Mouse (Mus musculus): ENCODE measurements around the gene Hoxa2. TPM values are rescaled to one million over a fixed set of nuclear protein-coding genes. Genes with fewer than 3 reads are reported as not detected.

Hoxa2 gene
- total RNA-seq, 4 experiments from 2014 or later, result 0.20 to 0.34 (median 0.22) TPM; not detected in 1

DNA sequence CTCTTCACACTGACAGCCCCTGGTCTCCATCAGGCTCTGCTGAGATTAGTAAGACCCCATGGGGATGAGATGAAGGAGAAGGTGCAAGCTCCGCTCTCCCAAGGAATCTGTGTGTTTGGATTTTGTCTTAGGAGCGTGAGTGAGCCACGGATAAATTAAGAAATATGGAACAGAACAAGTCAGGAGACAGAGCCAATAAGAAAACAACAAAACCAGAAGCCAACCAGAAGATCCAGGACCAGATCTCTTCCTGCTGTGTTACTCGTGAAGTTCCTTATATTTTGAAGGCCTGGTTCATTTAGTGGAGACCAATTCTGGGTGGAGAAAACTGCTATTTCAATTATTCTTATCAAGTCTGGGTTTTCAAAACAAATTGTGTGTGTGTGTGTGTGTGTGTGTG is 13.1 kb downstream of the Hoxa2 start:
- DNase-seq (ENCODE audit: low spot score), result no peak

DNA sequence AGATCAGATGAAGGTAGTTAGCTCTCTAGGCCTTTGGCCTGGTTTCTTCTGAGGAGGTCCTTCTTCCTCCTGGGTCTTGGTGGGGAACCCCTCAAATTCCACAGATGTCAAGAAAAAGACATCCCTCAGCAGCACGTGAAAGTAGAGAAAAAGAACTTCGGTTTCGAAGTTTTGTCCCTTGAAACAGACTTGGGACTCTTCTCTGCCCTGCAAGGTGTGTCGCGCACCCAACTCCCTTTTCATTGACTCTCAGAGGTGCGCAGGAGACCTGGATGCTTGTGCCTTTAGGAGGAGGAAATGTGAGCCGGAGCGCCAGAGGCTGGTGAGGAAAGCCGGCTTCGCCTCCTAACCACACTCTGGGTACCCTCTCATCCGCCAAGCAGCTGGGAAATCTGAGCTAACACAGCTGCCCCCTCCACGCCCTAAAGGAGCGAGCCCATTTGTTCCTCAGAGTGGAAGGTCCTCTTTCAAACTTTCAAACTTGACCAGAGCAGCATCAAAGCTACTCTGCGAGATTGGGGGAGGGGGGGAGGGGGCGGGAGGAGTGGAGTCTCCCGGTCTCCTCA is 14.1 kb downstream of the Hoxa2 start:
- no peak for DNase-seq (ENCODE audit: low spot score)

DNA sequence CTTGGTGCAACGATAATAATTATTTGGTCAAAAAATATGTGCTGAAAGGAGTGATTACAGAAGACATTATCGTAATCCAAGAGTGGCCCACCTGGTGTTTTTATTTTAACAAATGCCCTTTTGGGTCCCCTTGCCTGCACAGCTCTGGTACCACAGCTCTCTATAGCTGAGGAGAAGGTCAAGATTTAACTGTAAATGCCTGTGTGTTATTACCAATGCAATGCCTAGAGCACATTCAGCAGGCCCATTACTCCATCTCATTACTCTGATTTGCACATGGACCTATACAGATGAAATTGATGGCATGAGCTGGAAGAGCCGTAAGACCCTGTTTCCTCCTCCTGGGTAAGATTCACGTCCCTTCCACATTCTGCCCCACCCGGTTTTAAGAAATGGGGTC is 25.5 kb downstream of the Hoxa2 start:
- no peak for DNase-seq (ENCODE audit: low spot score)

DNA sequence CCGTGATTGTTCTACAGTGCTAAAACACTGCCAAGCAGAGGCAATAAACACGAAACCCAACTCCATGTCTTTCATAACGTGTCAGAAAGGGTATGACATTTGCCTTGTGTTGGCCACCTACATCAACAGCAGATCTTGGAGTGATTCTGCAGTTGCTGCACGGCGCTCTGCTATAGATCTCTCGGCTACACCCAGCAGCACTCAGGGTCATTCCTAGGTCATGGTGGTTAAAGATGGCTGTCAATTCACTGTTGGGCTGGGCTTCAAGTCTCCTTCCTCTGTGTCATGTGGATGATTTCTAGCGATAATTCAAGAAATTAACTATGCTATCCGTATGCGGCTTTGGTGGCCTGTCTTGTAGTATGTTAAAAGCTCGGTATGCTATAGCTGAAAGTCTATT is 26.1 kb downstream of the Hoxa2 start:
- DNase-seq (ENCODE audit: low spot score), result no peak

DNA sequence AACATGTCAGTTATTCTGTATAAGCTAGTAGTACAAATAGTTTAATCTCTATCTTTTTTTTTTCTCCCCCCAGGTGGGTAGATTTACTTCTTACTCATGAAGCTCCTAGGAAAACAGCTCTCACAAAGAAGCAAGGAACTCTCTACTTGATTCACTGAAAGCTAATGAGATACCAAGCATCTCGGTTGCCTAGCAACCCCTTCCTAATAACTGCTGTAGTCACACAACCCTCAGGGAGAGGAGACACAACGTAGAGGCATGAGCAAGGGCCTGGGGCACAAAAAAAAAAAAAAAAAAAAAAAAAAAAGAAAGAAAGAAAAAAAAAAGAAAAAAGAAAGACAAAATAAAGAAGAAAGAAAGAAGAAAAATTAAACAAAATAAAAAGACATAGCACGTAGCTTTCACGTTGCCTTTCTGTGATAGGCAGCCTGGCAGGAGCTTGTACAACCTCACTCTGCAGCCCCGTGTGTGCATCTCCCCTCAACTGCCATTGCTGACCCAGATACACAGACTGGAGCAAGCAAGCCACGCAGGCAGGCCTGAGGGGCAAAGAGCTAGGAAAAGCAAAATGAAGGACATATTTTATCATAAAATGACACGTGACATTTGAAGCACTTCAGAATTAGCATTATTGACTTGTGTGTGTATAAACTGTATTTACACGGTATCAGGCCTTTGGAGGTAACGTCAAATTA is 26.6 kb downstream of the Hoxa2 start:
- DNase-seq (ENCODE audit: low spot score), result no peak

DNA sequence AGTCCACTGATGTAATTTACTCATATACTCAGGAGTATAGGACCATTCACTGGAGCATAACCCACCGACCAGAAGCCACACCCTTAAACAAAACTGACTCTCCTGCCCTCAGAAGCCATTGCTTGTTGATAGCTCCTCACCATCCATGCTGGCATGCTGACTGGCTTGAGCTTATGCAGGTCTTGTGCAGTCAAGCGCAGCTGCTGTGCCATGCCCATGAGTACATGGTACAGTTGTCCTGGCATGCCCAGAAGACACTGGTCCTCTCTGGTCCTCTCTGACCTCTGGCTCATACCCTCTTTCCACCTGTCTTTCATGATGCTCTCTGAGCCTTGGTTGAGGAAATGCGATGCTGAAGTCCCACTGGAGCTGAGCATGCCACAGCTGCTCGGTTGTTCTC is 41.0 kb downstream of the Hoxa2 start:
- DNase-seq (ENCODE audit: low spot score), result no peak

DNA sequence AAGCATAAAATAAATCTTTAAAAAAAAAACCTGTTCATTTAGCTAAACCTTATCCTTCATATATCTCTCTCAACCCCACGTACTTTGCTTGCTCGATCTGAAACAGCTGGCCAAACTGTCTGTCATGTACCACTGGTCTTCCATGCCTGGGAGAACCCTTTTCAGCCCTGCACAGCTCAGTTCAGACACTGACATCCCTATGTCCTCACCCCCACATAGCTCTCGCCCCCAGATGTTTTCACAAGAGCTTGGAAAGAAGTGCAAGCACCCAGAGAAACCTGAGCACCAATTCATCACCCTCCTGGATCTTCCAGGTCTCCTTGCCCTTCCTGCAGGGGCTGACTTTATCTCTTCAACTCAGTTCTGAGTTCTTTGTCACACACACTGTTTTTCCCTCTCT is 43.5 kb downstream of the Hoxa2 start:
- no peak for DNase-seq (ENCODE audit: low spot score)

DNA sequence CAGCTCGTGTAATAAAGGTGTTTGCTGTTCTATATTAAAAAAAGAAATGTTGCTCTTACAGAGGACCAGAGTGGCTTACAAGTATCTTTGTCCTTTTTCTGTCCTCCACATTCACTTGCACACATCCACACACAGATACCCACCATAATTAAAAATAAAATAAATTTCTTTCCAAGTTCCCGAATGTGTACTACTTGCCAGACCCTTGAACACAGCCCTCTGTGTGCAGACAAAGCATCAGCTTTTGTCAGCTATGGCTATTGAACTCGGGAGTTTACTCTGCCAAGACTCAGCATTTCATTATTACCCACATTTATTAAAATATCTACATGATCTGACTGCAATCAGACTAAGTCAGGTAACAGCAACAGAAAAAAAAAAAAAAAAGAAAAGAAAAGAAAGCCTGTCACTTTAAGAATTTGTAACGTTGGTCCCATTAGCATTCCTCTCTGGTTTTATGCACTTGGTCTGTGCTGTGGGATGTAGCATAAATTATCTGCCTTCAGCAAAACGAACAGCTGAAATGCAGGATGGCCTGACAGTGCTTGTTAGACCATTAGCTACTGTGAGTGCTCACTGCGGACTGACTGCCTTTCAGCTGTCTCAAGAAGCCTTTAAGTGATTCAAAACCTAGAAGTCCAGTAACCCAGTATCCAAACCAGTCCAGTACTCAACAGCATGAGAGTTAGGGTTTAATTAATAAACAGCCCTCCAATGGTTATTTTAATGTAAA is 45.6 kb downstream of the Hoxa2 start:
- no peak for DNase-seq (ENCODE audit: low spot score)

DNA sequence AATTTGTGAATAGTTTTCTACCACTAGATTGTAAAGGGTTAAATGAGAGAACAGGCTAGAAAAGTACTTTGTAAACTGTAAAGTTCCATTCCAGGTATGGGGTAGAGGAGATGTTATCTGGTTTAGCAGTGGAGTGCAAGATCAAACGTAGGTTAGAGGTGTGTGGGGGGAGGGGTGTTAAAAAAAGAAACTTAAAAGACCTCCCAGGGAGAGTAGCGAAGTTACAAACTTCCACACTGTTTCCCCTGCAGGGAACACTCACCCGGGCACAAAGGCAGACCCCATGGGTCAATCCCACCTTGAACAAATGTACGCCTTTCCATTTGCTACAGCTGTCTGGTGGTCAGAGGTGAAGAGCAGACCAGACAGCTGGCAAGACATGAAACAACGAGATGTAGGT is 48.7 kb downstream of the Hoxa2 start:
- no peak for DNase-seq (ENCODE audit: low spot score)

Other genes starting within 250 kb of the Hoxa2 start
- 10 to 100 TPM in 3 of 4 experiments, 1 to 10 TPM in 1; 8.8 to 12.2 (median 11.0) TPM for gene Skap2, start 152.3 kb downstream of the Hoxa2 start, total RNA-seq (2022)
- gene Hoxa1, start 6.5 kb downstream of the Hoxa2 start, total RNA-seq (2022), result under 1 TPM in 2 of 4 experiments, not detected in 2; 0.16 to 0.19 TPM
- gene 5730596B20Rik, start 12.7 kb upstream of the Hoxa2 start, total RNA-seq (2022), result under 1 TPM in 1 of 4 experiments, not detected in 3; 0.06 TPM
- under 1 TPM; 0.31 to 0.49 (median 0.38) TPM for gene Hoxa4, start 26.9 kb upstream of the Hoxa2 start, total RNA-seq (2022)
- under 1 TPM; 0.41 to 0.69 (median 0.57) TPM for gene Hoxa5, start 39.8 kb upstream of the Hoxa2 start, total RNA-seq (2022)
- gene Hoxa6, start 43.9 kb upstream of the Hoxa2 start, total RNA-seq (2022), result not detected
- gene Hoxa3, start 48.5 kb upstream of the Hoxa2 start, total RNA-seq (2022), result under 1 TPM; 0.16 to 0.89 (median 0.31) TPM
- under 1 TPM in 1 of 4 experiments, not detected in 3; 0.54 TPM for gene Gm28308, start 48.5 kb upstream of the Hoxa2 start, total RNA-seq (2022)
- gene Hoxa7, start 57.0 kb upstream of the Hoxa2 start, total RNA-seq (2022), result under 1 TPM in 3 of 4 experiments, not detected in 1; 0.19 to 0.55 (median 0.31) TPM
- not detected for gene Hoxa9, start 66.3 kb upstream of the Hoxa2 start, total RNA-seq (2022)
- gene Hoxa10, start 76.0 kb upstream of the Hoxa2 start, total RNA-seq (2022), result not detected
- gene Hoxa11, start 81.0 kb upstream of the Hoxa2 start, total RNA-seq (2022), result not detected
- not detected for gene Hoxa13, start 96.0 kb upstream of the Hoxa2 start, total RNA-seq (2022)
- not detected for gene Evx1, start 148.7 kb upstream of the Hoxa2 start, total RNA-seq (2022)